9 mouse cellular contexts compared by ENCODE assay signal in the genomic region with DNA sequence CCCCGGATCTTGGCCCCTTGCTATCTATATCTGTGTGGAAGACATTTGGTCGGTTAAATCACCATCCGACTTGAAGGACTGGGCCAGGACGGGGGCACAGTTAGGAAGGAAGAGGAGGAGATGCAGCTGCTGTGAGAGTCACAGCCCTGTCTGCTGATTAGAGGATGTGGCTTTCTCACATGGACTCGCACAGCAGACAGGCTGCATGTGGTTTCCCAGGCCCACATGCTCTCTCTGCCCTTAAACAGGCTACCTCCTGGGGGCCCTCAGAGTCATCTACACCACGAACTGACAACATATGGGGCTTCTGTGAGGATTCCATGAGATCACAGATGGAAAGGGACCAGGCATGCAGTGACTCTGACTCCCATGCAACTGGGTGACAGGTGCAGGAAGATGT.
A peak's percentile ranks its signal among the peaks of the same experiment; 100 is the strongest.
DNase-seq lines count a peak whose midpoint lies in the region; ATAC-seq and TF ChIP-seq lines count a peak whose summit lies in the region.
"Had no signal": no experiment of that assay in that cellular context is flagged by ENCODE, and none has a peak within 500 bp of the region (broad histone marks: within the 10 kb centered on the region; RNA-seq: fewer than 3 reads in every experiment).

No protein-coding gene starts in this region.

- DNase-seq in MEL (ENCODE audit: low read depth, low spot score), result peak; percentile 81
- peak; percentile 39 for DNase-seq in liver
- peak; percentile 29 for DNase-seq in skeletal muscle tissue, adult 2 months (ENCODE audit: low read depth, low spot score)
- no peak for DNase-seq in urinary bladder, postnatal 4 days (ENCODE audit: low spot score in 2 of 2)
- no peak for DNase-seq in embryo, embryonic 10 days (ENCODE audit: low spot score)

- H3K4me3 ChIP-seq in intestine, embryonic 16.5 days (ENCODE audit: low read length), result no peak overlapping the region
- no peak overlapping the region for H3K4me3 ChIP-seq in intestine, embryonic 15.5 days (replicated peaks)
- peak overlapping the region; percentile 14 to 38 for H3K4me3 ChIP-seq in MEL (ENCODE audit: control insufficient read depth in 1 of 2, insufficient read depth in 1 of 2, low read depth in 2 of 2, low read length in 2 of 2)
- H3K4me3 ChIP-seq in neural tube, embryonic 15.5 days (replicated peaks), result no peak overlapping the region
- H3K4me3 ChIP-seq: heart, embryonic 15.5 days had no signal

- H3K4me1 ChIP-seq in intestine, embryonic 16.5 days (ENCODE audit: control insufficient read depth, insufficient read depth, low read length), result peaks cover 4% of the 10 kb centered on the region; the same call in 1 of the 2 replicates
- peaks cover 3% of the 10 kb centered on the region; the same call in 1 of the 2 replicates for H3K4me1 ChIP-seq in intestine, embryonic 15.5 days (replicated peaks)
- H3K4me1 ChIP-seq in MEL (ENCODE audit: control insufficient read depth in 1 of 2, insufficient read depth in 2 of 2, low read length in 2 of 2), result peaks cover 0 to 9% of the 10 kb centered on the region in 2 experiments; a peak in 2 of 4 replicates
- peaks cover 5% of the 10 kb centered on the region; the same call in 1 of the 2 replicates for H3K4me1 ChIP-seq in neural tube, embryonic 15.5 days

- TF ChIP-seq CTCF in MEL (IDR thresholded peaks at IDR 0.05 in 2 of 3, conservative IDR thresholded peaks at IDR 0.05 in 1 of 3; ENCODE audit: control insufficient read depth in 1 of 3, insufficient read depth in 1 of 3, low read depth in 2 of 3, low read length in 3 of 3, poor library complexity in 1 of 3, severe bottlenecking in 1 of 3), result no peak

- no peak overlapping the region for H3K4me2 ChIP-seq in intestine, embryonic 16.5 days (ENCODE audit: low read depth, low read length)
- no peak overlapping the region for H3K4me2 ChIP-seq in intestine, embryonic 15.5 days (replicated peaks)
- H3K4me2 ChIP-seq in neural tube, embryonic 15.5 days, result no peak overlapping the region
- H3K4me2 ChIP-seq: heart, embryonic 15.5 days had no signal

- WGBS in intestine, embryonic 16.5 days, result 56% methylated on average over 6 of the region's 6 CpGs
- WGBS in intestine, embryonic 15.5 days, result 40% methylated on average over 6 of the region's 6 CpGs
- WGBS in neural tube, embryonic 15.5 days, result 56% methylated on average over 6 of the region's 6 CpGs

- no peaks in the 10 kb centered on the region for H3K9me3 ChIP-seq in intestine, embryonic 16.5 days (ENCODE audit: control insufficient read depth, low read length)
- no peaks in the 10 kb centered on the region for H3K9me3 ChIP-seq in intestine, embryonic 15.5 days
- no peaks in the 10 kb centered on the region for H3K9me3 ChIP-seq in MEL (replicated peaks; ENCODE audit: insufficient read depth, low read length)
- H3K9me3 ChIP-seq in neural tube, embryonic 15.5 days (replicated peaks), result no peaks in the 10 kb centered on the region
- H3K9me3 ChIP-seq: heart, embryonic 15.5 days had no signal

- 0 out of 4 replicates have a peak, but pooled peaks of 1 of the 2 experiments have one; percentile 37 for TF ChIP-seq POLR2A in MEL (IDR thresholded peaks at IDR 0.05; ENCODE audit: control insufficient read depth in 1 of 2, insufficient read depth in 1 of 2, low read depth in 1 of 2, low read length in 2 of 2, poor library complexity in 1 of 2)

- 0 out of 2 replicates have a peak, but pooled peaks have one; percentile 16 for ATAC-seq in intestine, embryonic 16.5 days
- ATAC-seq in intestine, embryonic 15.5 days, result no peak
- ATAC-seq in neural tube, embryonic 15.5 days (ENCODE audit: low FRiP score), result no peak

- H3K27ac ChIP-seq in intestine, embryonic 16.5 days (ENCODE audit: low read length), result no peak overlapping the region
- H3K27ac ChIP-seq in intestine, embryonic 15.5 days, result no peak overlapping the region
- H3K27ac ChIP-seq in MEL (ENCODE audit: control insufficient read depth, low read depth, low read length), result peak overlapping the region; percentile 50
- no peak overlapping the region for H3K27ac ChIP-seq in neural tube, embryonic 15.5 days (replicated peaks)
- H3K27ac ChIP-seq: heart, embryonic 15.5 days had no signal

- peak in 1 of 2 experiments; percentile 46; a peak in 1 of 4 replicates for TF ChIP-seq EP300 in MEL (IDR thresholded peaks at IDR 0.05; ENCODE audit: low read depth in 1 of 2, low read length in 2 of 2)

- H3K36me3 ChIP-seq in intestine, embryonic 16.5 days (ENCODE audit: control insufficient read depth, insufficient read depth, low read length), result no peaks in the 10 kb centered on the region
- H3K36me3 ChIP-seq in intestine, embryonic 15.5 days, result no peaks in the 10 kb centered on the region
- H3K36me3 ChIP-seq in MEL (ENCODE audit: control insufficient read depth in 1 of 2, insufficient read depth in 2 of 2, low read length in 2 of 2), result peaks cover 0 to 15% of the 10 kb centered on the region in 2 experiments; a peak in 2 of 4 replicates
- no peaks in the 10 kb centered on the region for H3K36me3 ChIP-seq in neural tube, embryonic 15.5 days
- H3K36me3 ChIP-seq: heart, embryonic 15.5 days had no signal

- no peak for TF ChIP-seq RAD21 in MEL (IDR thresholded peaks at IDR 0.05; ENCODE audit: low read depth, low read length)

- H3K27me3 ChIP-seq in intestine, embryonic 16.5 days (replicated peaks; ENCODE audit: control insufficient read depth, insufficient read depth, low read length), result no peaks in the 10 kb centered on the region
- H3K27me3 ChIP-seq in intestine, embryonic 15.5 days (replicated peaks), result no peaks in the 10 kb centered on the region
- no peaks in the 10 kb centered on the region for H3K27me3 ChIP-seq in MEL (ENCODE audit: control insufficient read depth in 1 of 2, insufficient read depth in 2 of 2, low read length in 2 of 2)
- no peaks in the 10 kb centered on the region for H3K27me3 ChIP-seq in neural tube, embryonic 15.5 days (replicated peaks)
- H3K27me3 ChIP-seq: heart, embryonic 15.5 days had no signal

- H3K79me2 ChIP-seq in MEL (ENCODE audit: control insufficient read depth, insufficient read depth, low read length, poor library complexity), result no peaks in the 10 kb centered on the region

- H3K9ac ChIP-seq in intestine, embryonic 16.5 days (ENCODE audit: low read depth, low read length), result no peak overlapping the region
- no peak overlapping the region for H3K9ac ChIP-seq in intestine, embryonic 15.5 days
- H3K9ac ChIP-seq in MEL (ENCODE audit: control insufficient read depth, low read depth, low read length, poor library complexity, severe bottlenecking), result peak overlapping the region; percentile 60
- no peak overlapping the region for H3K9ac ChIP-seq in neural tube, embryonic 15.5 days (replicated peaks)
- H3K9ac ChIP-seq: heart, embryonic 15.5 days had no signal

TF ChIP-seq in MEL, 35 proteins besides CTCF, POLR2A, EP300 and RAD21:
- TF ChIP-seq MAFK (IDR thresholded peaks at IDR 0.05; ENCODE audit: borderline replicate concordance, low read depth, low read length) (no peak), TBP (IDR thresholded peaks at IDR 0.05; ENCODE audit: low read depth, low read length) (peak; percentile 53), ETS1 (IDR thresholded peaks at IDR 0.05; ENCODE audit: low read depth, low read length) (peak; percentile 64), MYC (IDR thresholded peaks at IDR 0.05; ENCODE audit: low read depth, low read length) (peak; percentile 89), MAX (IDR thresholded peaks at IDR 0.05; ENCODE audit: low read length) (peak; percentile 76), POLR2AphosphoS2 (IDR thresholded peaks at IDR 0.05; ENCODE audit: low read length) (no peak), MXI1 (IDR thresholded peaks at IDR 0.05; ENCODE audit: low read depth, low read length) (peak; percentile 76)

Comparison
In these comparisons a context has a peak if more than half of its experiments do, and no peak if none do; other contexts are left out.
1. H3K4me3 ChIP-seq: peak in MEL (2 of 2); none in intestine, embryonic 16.5 days (single experiment), intestine, embryonic 15.5 days (single experiment) and neural tube, embryonic 15.5 days (single experiment).
2. DNase-seq: peak in MEL (single experiment), liver (single experiment) and skeletal muscle tissue, adult 2 months (single experiment); none in urinary bladder, postnatal 4 days (0 of 2) and embryo, embryonic 10 days (single experiment).